ENCODE assay signal across 24 mouse cellular contexts in the genomic region with DNA sequence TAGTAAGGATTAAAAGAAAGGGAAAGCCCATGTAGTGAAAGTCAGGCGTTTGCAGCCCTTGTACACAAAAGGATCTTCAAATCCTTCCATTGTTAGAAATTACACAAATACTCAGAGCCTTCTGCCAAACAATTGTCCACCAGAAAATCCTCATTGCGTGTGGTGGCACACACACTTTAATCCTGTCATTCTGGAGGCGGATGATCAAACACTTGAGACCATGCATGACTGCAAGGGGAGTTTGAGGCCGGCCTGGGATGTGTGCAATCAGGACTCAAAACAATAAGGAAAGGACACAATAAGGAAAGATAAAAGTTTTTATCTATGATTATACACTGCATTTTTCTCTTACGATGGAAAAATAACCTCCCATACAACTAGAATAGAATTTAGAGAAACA. TPM values are rescaled to one million over a fixed set of nuclear protein-coding genes. Genes with fewer than 3 reads are reported as not detected.
DNase-seq lines count a peak whose midpoint lies in the region; ATAC-seq lines count a peak whose summit lies in the region.
"Had no signal": no experiment of that assay in that cellular context is flagged by ENCODE, and none has a peak within 500 bp of the region (broad histone marks: within the 10 kb centered on the region; RNA-seq: fewer than 3 reads in every experiment).

No protein-coding gene starts in this region.

- ATAC-seq in forebrain, embryonic 11.5 days (replicated peaks; ENCODE audit: low FRiP score): no peak
- ATAC-seq in forebrain, embryonic 16.5 days: no peak
- ATAC-seq in midbrain, embryonic 11.5 days (ENCODE audit: low FRiP score): no peak
- no peak for ATAC-seq in midbrain, embryonic 13.5 days
- ATAC-seq: activated CD4-positive, CD25-positive, alpha-beta regulatory T cell, adult 4 months; CD4-positive, CD25-positive, alpha-beta regulatory T cell, adult 4 months; forebrain, embryonic 14.5 days; Patski had no signal

- H3K27ac ChIP-seq in forebrain, embryonic 11.5 days (ENCODE audit: low read depth, low read length): no peak overlapping the region
- H3K27ac ChIP-seq in forebrain, embryonic 16.5 days (ENCODE audit: low read length): no peak overlapping the region
- H3K27ac ChIP-seq in heart, embryonic 10.5 days: no peak overlapping the region
- no peak overlapping the region for H3K27ac ChIP-seq in midbrain, embryonic 11.5 days (ENCODE audit: low read depth, low read length)
- H3K27ac ChIP-seq in midbrain, embryonic 13.5 days: no peak overlapping the region
- H3K27ac ChIP-seq: embryonic facial prominence, embryonic 12.5 days had no signal

- peaks cover 19% of the 10 kb centered on the region for H3K4me1 ChIP-seq in forebrain, embryonic 11.5 days (replicated peaks; ENCODE audit: control insufficient read depth, insufficient read depth, low read length)
- peaks cover 28% of the 10 kb centered on the region for H3K4me1 ChIP-seq in forebrain, embryonic 16.5 days (replicated peaks; ENCODE audit: control insufficient read depth, insufficient read depth, low read length)
- peaks cover 26% of the 10 kb centered on the region for H3K4me1 ChIP-seq in heart, embryonic 10.5 days
- H3K4me1 ChIP-seq in midbrain, embryonic 11.5 days (ENCODE audit: control insufficient read depth, insufficient read depth, low read length): peaks cover 30% of the 10 kb centered on the region
- H3K4me1 ChIP-seq in midbrain, embryonic 13.5 days (replicated peaks): peaks cover 29% of the 10 kb centered on the region

- H3K4me2 ChIP-seq in forebrain, embryonic 11.5 days (ENCODE audit: low read depth, low read length, severe bottlenecking): no peak overlapping the region
- H3K4me2 ChIP-seq in forebrain, embryonic 16.5 days (ENCODE audit: low read length): no peak overlapping the region
- no peak overlapping the region for H3K4me2 ChIP-seq in midbrain, embryonic 11.5 days
- no peak overlapping the region for H3K4me2 ChIP-seq in midbrain, embryonic 13.5 days (replicated peaks)

- no peak overlapping the region for H3K9ac ChIP-seq in forebrain, embryonic 11.5 days (ENCODE audit: low read length)
- H3K9ac ChIP-seq in forebrain, embryonic 16.5 days (replicated peaks; ENCODE audit: low read depth, low read length): no peak overlapping the region
- no peak overlapping the region for H3K9ac ChIP-seq in midbrain, embryonic 11.5 days (ENCODE audit: low read length)
- H3K9ac ChIP-seq in midbrain, embryonic 13.5 days (replicated peaks): no peak overlapping the region
- H3K9ac ChIP-seq: embryonic facial prominence, embryonic 12.5 days; forebrain, embryonic 12.5 days had no signal

- DNase-seq in forebrain, embryonic 11.5 days (ENCODE audit: low spot score): peak; percentile 40
- peak; percentile 62 for DNase-seq in heart, embryonic 10.5 days (ENCODE audit: low spot score)
- no peak for DNase-seq in heart, postnatal 4 days
- DNase-seq in midbrain, embryonic 11.5 days (ENCODE audit: low spot score, missing footprints): peak; percentile 86
- peak; percentile 32 for DNase-seq in testis, postnatal 10 days (ENCODE audit: low spot score)
- DNase-seq: adrenal gland, adult 8-10 months; adrenal gland, postnatal 14 days; adrenal gland, postnatal 36 days; B cell, adult 2 months; cerebellum, adult 9-10 months; cerebellum, postnatal 10 days; cerebellum, postnatal 25 days had no signal

- H3K27me3 ChIP-seq in forebrain, embryonic 11.5 days (ENCODE audit: control insufficient read depth, insufficient read depth, low read length): no peaks in the 10 kb centered on the region
- no peaks in the 10 kb centered on the region for H3K27me3 ChIP-seq in forebrain, embryonic 16.5 days (replicated peaks; ENCODE audit: control insufficient read depth, insufficient read depth, low read length)
- no peaks in the 10 kb centered on the region for H3K27me3 ChIP-seq in heart, embryonic 10.5 days (ENCODE audit: insufficient read depth, poor library complexity, severe bottlenecking)
- H3K27me3 ChIP-seq in midbrain, embryonic 11.5 days (ENCODE audit: control insufficient read depth, insufficient read depth, low read length): peaks cover 12% of the 10 kb centered on the region
- peaks cover 3% of the 10 kb centered on the region; the same call in 1 of the 2 replicates for H3K27me3 ChIP-seq in midbrain, embryonic 13.5 days
- H3K27me3 ChIP-seq: embryonic facial prominence, embryonic 12.5 days; forebrain, embryonic 12.5 days; Patski had no signal

- H3K36me3 ChIP-seq in forebrain, embryonic 11.5 days (ENCODE audit: control insufficient read depth, insufficient read depth, low read length): peaks cover 4% of the 10 kb centered on the region; the same call in 1 of the 2 replicates
- H3K36me3 ChIP-seq in forebrain, embryonic 16.5 days (ENCODE audit: control insufficient read depth, insufficient read depth): peaks cover 6% of the 10 kb centered on the region; the same call in 1 of the 2 replicates
- H3K36me3 ChIP-seq in heart, embryonic 10.5 days: peaks cover 17% of the 10 kb centered on the region
- H3K36me3 ChIP-seq in midbrain, embryonic 11.5 days (ENCODE audit: control insufficient read depth, insufficient read depth, low read length): peaks cover 5% of the 10 kb centered on the region; the same call in 1 of the 2 replicates
- H3K36me3 ChIP-seq in midbrain, embryonic 13.5 days: peaks cover 7% of the 10 kb centered on the region

- 42% methylated on average over 5 of the region's 5 CpGs for WGBS in forebrain, embryonic 11.5 days
- 47% methylated on average over 5 of the region's 5 CpGs for WGBS in forebrain, embryonic 16.5 days
- WGBS in heart, embryonic 10.5 days: 78% methylated on average over 5 of the region's 5 CpGs
- 17% methylated on average over 5 of the region's 5 CpGs for WGBS in midbrain, embryonic 11.5 days
- WGBS in midbrain, embryonic 13.5 days: 21% methylated on average over 5 of the region's 5 CpGs

- H3K9me3 ChIP-seq in forebrain, embryonic 11.5 days (ENCODE audit: control insufficient read depth, low read length): no peaks in the 10 kb centered on the region
- H3K9me3 ChIP-seq in forebrain, embryonic 16.5 days (ENCODE audit: control insufficient read depth, low read length): no peaks in the 10 kb centered on the region
- H3K9me3 ChIP-seq in heart, embryonic 10.5 days: no peaks in the 10 kb centered on the region
- no peaks in the 10 kb centered on the region for H3K9me3 ChIP-seq in midbrain, embryonic 11.5 days (ENCODE audit: control insufficient read depth, low read length)
- H3K9me3 ChIP-seq in midbrain, embryonic 13.5 days: no peaks in the 10 kb centered on the region
- H3K9me3 ChIP-seq: embryonic facial prominence, embryonic 10.5 days; embryonic facial prominence, embryonic 12.5 days; forebrain, embryonic 12.5 days; G1E had no signal

- no peak overlapping the region for H3K4me3 ChIP-seq in forebrain, embryonic 11.5 days (ENCODE audit: low read depth, low read length)
- H3K4me3 ChIP-seq in forebrain, embryonic 16.5 days (replicated peaks; ENCODE audit: low read length): no peak overlapping the region
- no peak overlapping the region for H3K4me3 ChIP-seq in heart, embryonic 10.5 days
- no peak overlapping the region for H3K4me3 ChIP-seq in midbrain, embryonic 11.5 days (ENCODE audit: low read depth, low read length)
- no peak overlapping the region for H3K4me3 ChIP-seq in midbrain, embryonic 13.5 days (replicated peaks)
- H3K4me3 ChIP-seq: embryonic facial prominence, embryonic 12.5 days; forebrain, embryonic 12.5 days had no signal

RNA-seq across cellular contexts. Expression of a gene that starts 1.4 kb away (rescaled TPM):
- 833 and 855 TPM in 2 replicates for polyA plus RNA-seq in forebrain, embryonic 11.5 days (2014; fragmentation: Nextera tagmentation; extraction: Ambion mirVana)
- 660 and 710 TPM in 2 replicates for polyA plus RNA-seq in forebrain, embryonic 16.5 days (2015; fragmentation: Nextera tagmentation; extraction: Ambion mirVana)
- 253 and 367 TPM in 2 replicates for polyA plus RNA-seq in heart, embryonic 10.5 days (2016; fragmentation: Nextera tagmentation; extraction: Ambion mirVana)
- total RNA-seq in heart, postnatal 4 days (2021): 100 to 1,000 TPM; 191 to 216 TPM
- 848 and 902 TPM in 2 replicates for polyA plus RNA-seq in midbrain, embryonic 11.5 days (2014; fragmentation: Nextera tagmentation; extraction: Ambion mirVana)
- 686 and 713 TPM in 2 replicates for polyA plus RNA-seq in midbrain, embryonic 13.5 days (2015; fragmentation: Nextera tagmentation; extraction: Ambion mirVana)

RNA-seq across cellular contexts. Expression of a gene that starts 21.2 kb away (rescaled TPM):
- 0.47 TPM in 1 of 2 replicates, not detected in the other for polyA plus RNA-seq in forebrain, embryonic 11.5 days (2014; fragmentation: Nextera tagmentation; extraction: Ambion mirVana)
- 0.75 and 1.2 TPM in 2 replicates for polyA plus RNA-seq in forebrain, embryonic 16.5 days (2015; fragmentation: Nextera tagmentation; extraction: Ambion mirVana)
- polyA plus RNA-seq in heart, embryonic 10.5 days (2016; fragmentation: Nextera tagmentation; extraction: Ambion mirVana): 0.39 TPM in 1 of 2 replicates, not detected in the other
- total RNA-seq in heart, postnatal 4 days (2021): not detected
- not detected in 2 replicates for polyA plus RNA-seq in midbrain, embryonic 11.5 days (2014; fragmentation: Nextera tagmentation; extraction: Ambion mirVana)
- 0.40 and 0.47 TPM in 2 replicates for polyA plus RNA-seq in midbrain, embryonic 13.5 days (2015; fragmentation: Nextera tagmentation; extraction: Ambion mirVana)
- total RNA-seq: adrenal gland, adult 18-20 months; adrenal gland, adult 8-10 months; adrenal gland, postnatal 14 days; adrenal gland, postnatal 36 days; CH12.LX; G1E had no signal
- polyA plus RNA-seq: activated CD4-positive, CD25-positive, alpha-beta regulatory T cell, adult 4 months; CD4-positive, CD25-positive, alpha-beta regulatory T cell, adult 4 months; forebrain, embryonic 12.5 days; G1E; Patski had no signal

RNA-seq across cellular contexts. Expression of a gene that starts 49.9 kb away (rescaled TPM):
- 235 and 248 TPM in 2 replicates for polyA plus RNA-seq in forebrain, embryonic 11.5 days (2014; fragmentation: Nextera tagmentation; extraction: Ambion mirVana)
- 273 and 290 TPM in 2 replicates for polyA plus RNA-seq in forebrain, embryonic 16.5 days (2015; fragmentation: Nextera tagmentation; extraction: Ambion mirVana)
- 354 and 363 TPM in 2 replicates for polyA plus RNA-seq in heart, embryonic 10.5 days (2016; fragmentation: Nextera tagmentation; extraction: Ambion mirVana)
- 100 to 1,000 TPM; 322 to 335 TPM for total RNA-seq in heart, postnatal 4 days (2021)
- polyA plus RNA-seq in midbrain, embryonic 11.5 days (2014; fragmentation: Nextera tagmentation; extraction: Ambion mirVana): 237 and 254 TPM in 2 replicates
- 262 TPM in 2 replicates for polyA plus RNA-seq in midbrain, embryonic 13.5 days (2015; fragmentation: Nextera tagmentation; extraction: Ambion mirVana)

RNA-seq across cellular contexts. Expression of a gene that starts 55.5 kb away (rescaled TPM):
- 23.9 and 26.7 TPM in 2 replicates for polyA plus RNA-seq in forebrain, embryonic 11.5 days (2014; fragmentation: Nextera tagmentation; extraction: Ambion mirVana)
- 28.6 and 31.2 TPM in 2 replicates for polyA plus RNA-seq in forebrain, embryonic 16.5 days (2015; fragmentation: Nextera tagmentation; extraction: Ambion mirVana)
- 16.6 and 18.3 TPM in 2 replicates for polyA plus RNA-seq in heart, embryonic 10.5 days (2016; fragmentation: Nextera tagmentation; extraction: Ambion mirVana)
- total RNA-seq in heart, postnatal 4 days (2021): 10 to 100 TPM; 27.1 to 27.9 TPM
- 24.7 and 27.3 TPM in 2 replicates for polyA plus RNA-seq in midbrain, embryonic 11.5 days (2014; fragmentation: Nextera tagmentation; extraction: Ambion mirVana)
- 25.0 and 27.4 TPM in 2 replicates for polyA plus RNA-seq in midbrain, embryonic 13.5 days (2015; fragmentation: Nextera tagmentation; extraction: Ambion mirVana)
